Mouse (Mus musculus): Measurements from ENCODE around the gene Ezr. TPM values are rescaled to one million over a fixed set of nuclear protein-coding genes. Genes with fewer than 3 reads are reported as not detected.

Ezr gene
- polyA plus RNA-seq, 1 experiment from 2014 or later = 342 TPM

DNA sequence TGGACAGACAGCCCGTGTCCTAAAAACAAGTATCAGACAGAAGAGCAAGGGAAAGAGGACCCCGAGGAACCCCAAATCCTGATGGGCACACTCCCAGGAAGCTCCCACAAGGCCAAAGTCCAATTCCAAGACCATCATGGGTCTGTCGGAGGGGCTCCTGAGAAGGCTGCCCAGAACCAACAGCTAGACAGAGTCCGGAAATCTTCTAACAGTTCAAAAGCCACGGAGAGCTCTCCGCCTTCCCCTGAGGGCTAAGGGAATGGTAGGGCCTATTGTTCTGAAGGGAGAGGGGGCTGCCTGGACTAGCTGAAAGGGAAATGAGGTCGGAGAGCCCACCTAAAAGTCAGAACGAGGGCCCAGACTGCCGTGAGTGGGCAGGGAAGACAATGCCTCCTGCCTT, 38.2 kb downstream of the Ezr start:
- Histone ChIP-seq H3K27me3 (replicated peaks; ENCODE audit: control insufficient read depth, insufficient read depth, low read length) (no peaks in the 10 kb centered on the region), H3K36me3 (ENCODE audit: control insufficient read depth, insufficient read depth) (peaks cover 84% of the 10 kb centered on the region), H3K4me3 (ENCODE audit: low read depth, low read length) (no peak overlapping the region), H3K9me3 (ENCODE audit: control insufficient read depth) (no peaks in the 10 kb centered on the region), H3K9ac (ENCODE audit: low read depth, low read length) (no peak overlapping the region), H3K27ac (ENCODE audit: low read depth, low read length) (peak overlapping the region; percentile 54), H3K4me1 (replicated peaks; ENCODE audit: control insufficient read depth, insufficient read depth, low read length) (peaks cover 13% of the 10 kb centered on the region), H3K4me2 (replicated peaks; ENCODE audit: low read depth) (0 out of 2 replicates have a peak overlapping the region, but pooled peaks have one; percentile 9)
- no peak for TF ChIP-seq CTCF (IDR thresholded peaks at IDR 0.05; ENCODE audit: low read depth)
- ATAC-seq = no peak
- 52% methylated on average over 9 of the region's 9 CpGs for WGBS

GRCm38 (mm10) chr17:6743787-6744239, 38.8 kb downstream of the Ezr start:
- no peaks in the 10 kb centered on the region for H3K9me3 ChIP-seq (ENCODE audit: control insufficient read depth)
- H3K4me1 ChIP-seq (replicated peaks; ENCODE audit: control insufficient read depth, insufficient read depth, low read length) = peaks cover 13% of the 10 kb centered on the region
- H3K4me3 ChIP-seq (ENCODE audit: low read depth, low read length) = no peak overlapping the region
- 0 out of 2 replicates have a peak overlapping the region, but pooled peaks have one; percentile 9 for H3K4me2 ChIP-seq (replicated peaks; ENCODE audit: low read depth)
- H3K36me3 ChIP-seq (ENCODE audit: control insufficient read depth, insufficient read depth) = peaks cover 85% of the 10 kb centered on the region
- TF ChIP-seq CTCF (IDR thresholded peaks at IDR 0.05; ENCODE audit: low read depth) = no peak
- H3K27ac ChIP-seq (ENCODE audit: low read depth, low read length) = peak overlapping the region; percentile 54
- ATAC-seq = peak; percentile 60
- whole genome bisulfite sequencing = 27% methylated on average over 11 of the region's 11 CpGs
- H3K27me3 ChIP-seq (replicated peaks; ENCODE audit: control insufficient read depth, insufficient read depth, low read length) = no peaks in the 10 kb centered on the region
- H3K9ac ChIP-seq (ENCODE audit: low read depth, low read length) = no peak overlapping the region

- WGBS = 77% methylated on average over 11 of the region's 11 CpGs
- no peak overlapping the region for H3K4me3 ChIP-seq (ENCODE audit: low read depth, low read length)
- peak overlapping the region; percentile 54 for H3K27ac ChIP-seq (ENCODE audit: low read depth, low read length)
- peaks cover 13% of the 10 kb centered on the region for H3K4me1 ChIP-seq (replicated peaks; ENCODE audit: control insufficient read depth, insufficient read depth, low read length)
- no peak for ATAC-seq
- H3K9me3 ChIP-seq (ENCODE audit: control insufficient read depth) = no peaks in the 10 kb centered on the region
- no peak overlapping the region for H3K4me2 ChIP-seq (replicated peaks; ENCODE audit: low read depth)
- no peaks in the 10 kb centered on the region for H3K27me3 ChIP-seq (replicated peaks; ENCODE audit: control insufficient read depth, insufficient read depth, low read length)
- H3K9ac ChIP-seq (ENCODE audit: low read depth, low read length) = no peak overlapping the region
- TF ChIP-seq CTCF (IDR thresholded peaks at IDR 0.05; ENCODE audit: low read depth) = no peak
- peaks cover 86% of the 10 kb centered on the region for H3K36me3 ChIP-seq (ENCODE audit: control insufficient read depth, insufficient read depth)
These were observed 39.5 kb downstream of the Ezr start for GRCm38 (mm10) chr17:6743039-6743575.

- H3K9me3 ChIP-seq (ENCODE audit: control insufficient read depth) = no peaks in the 10 kb centered on the region
- H3K36me3 ChIP-seq (ENCODE audit: control insufficient read depth, insufficient read depth) = peaks cover 87% of the 10 kb centered on the region
- H3K4me2 ChIP-seq (replicated peaks; ENCODE audit: low read depth) = no peak overlapping the region; the same call in 1 of the 2 replicates
- no peak for ATAC-seq
- H3K27me3 ChIP-seq (replicated peaks; ENCODE audit: control insufficient read depth, insufficient read depth, low read length) = no peaks in the 10 kb centered on the region
- no peak for TF ChIP-seq CTCF (IDR thresholded peaks at IDR 0.05; ENCODE audit: low read depth)
- 54% methylated on average over 32 of the region's 33 CpGs for WGBS
- H3K27ac ChIP-seq (ENCODE audit: low read depth, low read length) = peak overlapping the region; percentile 54; the same call in 1 of the 2 replicates
- no peak overlapping the region for H3K4me3 ChIP-seq (ENCODE audit: low read depth, low read length)
- H3K4me1 ChIP-seq (replicated peaks; ENCODE audit: control insufficient read depth, insufficient read depth, low read length) = peaks cover 13% of the 10 kb centered on the region
- H3K9ac ChIP-seq (ENCODE audit: low read depth, low read length) = no peak overlapping the region; the same call in 1 of the 2 replicates
These were observed 40.2 kb downstream of the Ezr start for GRCm38 (mm10) chr17:6742083-6743038.

GRCm38 (mm10) chr17:6741271-6741670, 41.3 kb downstream of the Ezr start:
- Histone ChIP-seq H3K9ac (ENCODE audit: low read depth, low read length) (no peak overlapping the region), H3K4me2 (replicated peaks; ENCODE audit: low read depth) (no peak overlapping the region), H3K4me1 (replicated peaks; ENCODE audit: control insufficient read depth, insufficient read depth, low read length) (peaks cover 13% of the 10 kb centered on the region), H3K4me3 (ENCODE audit: low read depth, low read length) (no peak overlapping the region), H3K27ac (ENCODE audit: low read depth, low read length) (0 out of 2 replicates have a peak overlapping the region, but pooled peaks have one; percentile 7), H3K27me3 (replicated peaks; ENCODE audit: control insufficient read depth, insufficient read depth, low read length) (no peaks in the 10 kb centered on the region), H3K9me3 (ENCODE audit: control insufficient read depth) (no peaks in the 10 kb centered on the region), H3K36me3 (ENCODE audit: control insufficient read depth, insufficient read depth) (peaks cover 83% of the 10 kb centered on the region)
- 84% methylated on average over 12 of the region's 12 CpGs for WGBS
- no peak for ATAC-seq
- TF ChIP-seq CTCF (IDR thresholded peaks at IDR 0.05; ENCODE audit: low read depth) = no peak
